Mouse (Mus musculus): ENCODE results near the gene Strc.

- TF ChIP-seq POLR2A (IDR thresholded peaks at IDR 0.05; ENCODE audit: insufficient read depth, low read length) (no peak), CTCF (IDR thresholded peaks at IDR 0.05; ENCODE audit: low read depth, low read length) (no peak), EP300 (IDR thresholded peaks at IDR 0.05; ENCODE audit: insufficient read depth, low read depth, low read length) (no peak)
Observed at GRCm38 (mm10) chr2:121415103-121415502, 28.1 kb upstream of the Strc start.

Data from ES-Bruce4 (cell line).